Mouse (Mus musculus): ENCODE results near the gene Satb1.

DNA sequence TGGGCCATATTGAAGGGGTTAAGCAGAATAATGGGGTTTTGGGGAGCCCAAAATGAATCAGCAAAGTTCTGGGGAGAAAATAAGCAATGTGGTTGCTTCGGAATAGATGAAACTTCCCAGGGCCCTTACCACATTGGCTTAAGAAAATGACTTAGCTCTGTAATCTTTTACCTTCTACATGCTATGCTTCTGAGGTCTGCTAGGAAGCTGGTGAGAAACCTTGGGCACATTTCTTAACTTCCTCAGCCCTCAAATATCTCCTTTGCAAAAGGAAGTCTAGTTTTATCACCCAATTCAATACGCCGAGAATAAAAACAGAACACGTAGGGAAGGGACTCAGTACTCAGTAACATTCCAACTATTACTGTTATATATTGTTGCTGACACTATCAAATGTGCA is 80.9 kb downstream of the Satb1 start:
- no peak for TF ChIP-seq CTCF (IDR thresholded peaks at IDR 0.05; ENCODE audit: borderline replicate concordance, insufficient read depth, low read length)
- no peak for TF ChIP-seq POLR2A (IDR thresholded peaks at IDR 0.05; ENCODE audit: low read depth, low read length)

All from embryonic fibroblast, embryonic 13.5 days (primary cell).